ENCODE assay signal across 8 mouse cellular contexts in the genomic region with DNA sequence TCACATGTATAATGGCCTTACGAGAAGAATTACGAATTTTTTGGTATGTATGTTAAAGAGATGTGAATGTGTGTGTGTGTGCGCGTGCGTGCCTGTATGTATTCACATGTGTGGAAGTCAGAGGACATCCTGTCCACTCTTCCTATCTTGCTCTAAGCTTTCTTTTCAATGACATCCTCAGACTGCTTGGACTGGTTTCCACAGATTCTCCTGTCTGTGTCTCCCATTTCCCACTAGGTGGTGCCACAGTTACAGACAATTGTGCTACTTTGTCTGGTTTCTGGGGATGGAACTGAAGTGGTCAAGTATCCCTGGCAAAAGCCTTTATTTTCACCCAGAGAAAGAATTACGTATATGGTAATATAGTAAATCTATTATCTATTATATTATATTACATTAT. TPM values are rescaled to one million over a fixed set of nuclear protein-coding genes. Genes with fewer than 3 reads are reported as not detected.
DNase-seq lines count a peak whose midpoint lies in the region; ATAC-seq and TF ChIP-seq lines count a peak whose summit lies in the region.

No protein-coding gene starts in this region.

- no peaks in the 10 kb centered on the region for H3K27me3 ChIP-seq in hindbrain, postnatal 0 days (ENCODE audit: insufficient read depth, low read length)

- no peak overlapping the region for H3K4me3 ChIP-seq in hindbrain, postnatal 0 days (ENCODE audit: low read length)

- peak; percentile 88 for TF ChIP-seq CTCF in hindbrain, postnatal 0 days (IDR thresholded peaks at IDR 0.05; ENCODE audit: low read depth)

- H3K27ac ChIP-seq in hindbrain, postnatal 0 days = no peak overlapping the region

- DNase-seq in cerebellum, postnatal 10 days = peak; percentile 77 to 83
- no peak for DNase-seq in cerebellum, adult 11-12 months
- peak; percentile 37 to 65 for DNase-seq in layer of hippocampus, postnatal 10 days (ENCODE audit: low spot score in 2 of 2)
- DNase-seq in layer of hippocampus, adult 9-10 months (ENCODE audit: low spot score) = no peak
- peak; percentile 65 for DNase-seq in R1 (ENCODE audit: low read depth, low spot score)
- DNase-seq in hindbrain, postnatal 0 days (ENCODE audit: low spot score) = peak; percentile 90
- DNase-seq in retina, postnatal 7 days (ENCODE audit: low read depth, low spot score) = peak; percentile 62
- no peak for DNase-seq in spleen, adult 12 weeks (ENCODE audit: low spot score)

- WGBS in hindbrain, postnatal 0 days = 58% methylated on average over 6 of the region's 6 CpGs

- no peaks in the 10 kb centered on the region for H3K4me1 ChIP-seq in hindbrain, postnatal 0 days (ENCODE audit: insufficient read depth, low read length)

- ATAC-seq in hindbrain, postnatal 0 days = 0 out of 2 replicates have a peak, but pooled peaks have one; percentile 21

- no peak overlapping the region for H3K9ac ChIP-seq in hindbrain, postnatal 0 days (replicated peaks; ENCODE audit: low read length)

- H3K4me2 ChIP-seq in hindbrain, postnatal 0 days (ENCODE audit: low read depth, low read length) = no peak overlapping the region

- H3K36me3 ChIP-seq in hindbrain, postnatal 0 days (ENCODE audit: insufficient read depth, low read length) = no peaks in the 10 kb centered on the region

- no peaks in the 10 kb centered on the region for H3K9me3 ChIP-seq in hindbrain, postnatal 0 days (ENCODE audit: low read length)

RNA-seq across cellular contexts. Expression of gene Fat4, which starts 4.0 kb away (rescaled TPM):
- total RNA-seq in layer of hippocampus, postnatal 10 days (2021) = 10 to 100 TPM; 44.6 to 46.4 TPM
- total RNA-seq in hindbrain, postnatal 0 days (2014; rRNA removed) = 66.0 and 75.0 TPM in 2 replicates
- 4.1 and 4.2 TPM in 2 replicates for polyA plus RNA-seq in hindbrain, postnatal 0 days (2015; fragmentation: Nextera tagmentation; extraction: Ambion mirVana)

Comparison
In these comparisons a context has a peak if more than half of its experiments do, and no peak if none do; other contexts are left out.
1. DNase-seq: peak in cerebellum, postnatal 10 days (2 of 2), layer of hippocampus, postnatal 10 days (2 of 2), R1 (single experiment), hindbrain, postnatal 0 days (single experiment) and retina, postnatal 7 days (single experiment); none in cerebellum, adult 11-12 months (single experiment), layer of hippocampus, adult 9-10 months (single experiment) and spleen, adult 12 weeks (single experiment).